Mouse (Mus musculus) G1E (cell line): ENCODE data around the gene Frmd5.

ENCODE experiments used
- CTCF ChIP-seq: IDR thresholded peaks from 2 replicates; pipeline ENCODE4 v1.5.1; 2012; ENCODE audit warnings: low read depth, low read length, inconsistent platforms, mixed read lengths
- GATA1 ChIP-seq: IDR thresholded peaks from 2 replicates; pipeline ENCODE4 v1.6.1; 2012; ENCODE audit warnings: borderline replicate concordance, low read length, inconsistent platforms, mixed read lengths
- TAL1 ChIP-seq: conservative IDR thresholded peaks from 2 replicates; pipeline ENCODE4 v1.6.1; 2012; ENCODE audit warnings: low read depth, low read length, inconsistent platforms, mixed read lengths

DNA sequence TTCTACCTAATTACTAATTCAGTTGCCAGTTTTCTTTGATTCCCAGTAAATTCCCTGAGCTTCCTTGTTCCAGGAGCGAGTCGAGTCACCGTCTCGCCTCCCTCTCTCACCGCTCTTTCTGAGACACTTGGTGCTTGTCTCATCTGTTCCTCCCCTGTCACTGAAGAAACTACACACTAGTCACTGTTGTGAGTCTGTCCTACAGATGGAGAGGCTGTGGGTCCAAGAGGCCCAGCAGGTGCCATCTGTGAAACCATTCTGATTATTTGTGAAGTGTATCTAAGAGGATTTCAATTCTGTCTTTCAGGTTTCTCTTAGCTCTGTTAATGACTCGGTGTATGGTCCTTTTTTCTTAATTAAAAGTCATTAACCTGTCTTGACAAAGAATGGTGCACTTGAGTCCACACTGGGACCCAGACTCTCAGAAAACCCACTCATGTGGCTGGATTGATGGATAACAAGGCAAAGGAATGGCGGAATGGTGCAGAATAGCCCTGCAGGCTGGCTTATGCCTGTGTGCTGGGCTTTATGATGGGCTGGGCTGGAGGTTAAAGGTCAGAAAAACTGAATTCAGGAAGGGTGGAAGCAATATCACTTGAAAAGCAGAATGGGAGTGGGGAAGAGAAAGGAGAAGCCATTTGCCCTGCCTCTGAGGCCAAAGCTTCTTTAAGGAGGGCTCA lies 186.2 kb downstream of the Frmd5 start:
- no peak for TF ChIP-seq CTCF
- no peak for TF ChIP-seq GATA1
- TF ChIP-seq TAL1 = no peak
